Mouse (Mus musculus): ENCODE results near the gene Trabd.

GRCm38 (mm10) chr15:89090662-89091061, 15.7 kb downstream of the Trabd start:
- TF ChIP-seq USF1 (IDR thresholded peaks at IDR 0.05; ENCODE audit: low read depth): no peak
- no peak for TF ChIP-seq REST (IDR thresholded peaks at IDR 0.05; ENCODE audit: insufficient read depth, insufficient read length)
- no peak for TF ChIP-seq E2F4 (IDR thresholded peaks at IDR 0.05; ENCODE audit: insufficient read depth)
- no peak for TF ChIP-seq CEBPB (IDR thresholded peaks at IDR 0.05; ENCODE audit: insufficient read depth, poor library complexity, severe bottlenecking)
- TF ChIP-seq POLR2A (IDR thresholded peaks at IDR 0.05; ENCODE audit: insufficient read length, low read depth): no peak
- no peak for TF ChIP-seq SRF (IDR thresholded peaks at IDR 0.05; ENCODE audit: control insufficient read depth, insufficient read length, low read depth)
- TF ChIP-seq TCF12 (IDR thresholded peaks at IDR 0.05; ENCODE audit: insufficient read depth, poor library complexity, severe bottlenecking): no peak
- TF ChIP-seq MYOG (IDR thresholded peaks at IDR 0.05; ENCODE audit: control insufficient read depth in 1 of 3, insufficient read depth in 1 of 3, insufficient read length in 2 of 3, low read depth in 2 of 3): no peak

Data from myocyte (in vitro differentiated cells).